Comparison of ENCODE assay signal across 1 mouse cellular context in the genomic region with DNA sequence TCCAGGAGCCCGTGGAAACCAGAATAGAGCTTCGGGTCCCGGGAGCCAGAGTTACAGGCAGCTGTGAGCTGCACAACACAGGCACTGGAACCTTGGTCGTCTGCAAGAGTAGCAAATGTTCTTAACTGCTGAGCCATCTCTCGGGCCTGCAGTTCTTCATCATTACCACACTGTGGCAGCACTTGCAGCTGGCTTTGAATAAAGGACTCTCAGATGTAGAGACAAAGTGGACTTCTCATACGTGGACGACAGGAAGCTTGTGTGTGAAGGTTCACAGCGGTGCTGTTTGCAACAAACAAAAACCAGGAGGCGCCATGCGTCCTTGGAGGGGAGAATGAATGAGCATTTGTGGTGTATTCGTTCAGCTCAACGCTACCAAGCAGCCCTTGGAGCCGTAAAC.
TF ChIP-seq lines count a peak whose summit lies in the region.

No protein-coding gene starts in this region.

TF ChIP-seq in CH12.LX, 34 proteins besides CTCF, POLR2A, EP300 and RAD21:
- TF ChIP-seq KAT2A (IDR thresholded peaks at IDR 0.05; ENCODE audit: insufficient replicate concordance, low read length) (no peak), CHD2 (IDR thresholded peaks at IDR 0.05; ENCODE audit: low read length) (no peak), NELFE (IDR thresholded peaks at IDR 0.05; ENCODE audit: low read depth, low read length) (peak; percentile 43; the same call in 1 of the 2 replicates), UBTF (IDR thresholded peaks at IDR 0.05; ENCODE audit: low read depth, low read length) (no peak), SMC3 (IDR thresholded peaks at IDR 0.05; ENCODE audit: low read depth, low read length) (peak; percentile 98), JUN (IDR thresholded peaks at IDR 0.05; ENCODE audit: insufficient read depth, low read depth, low read length) (no peak), ZMIZ1 (IDR thresholded peaks at IDR 0.05; ENCODE audit: low read depth, low read length) (no peak), ZC3H11A (IDR thresholded peaks at IDR 0.05; ENCODE audit: low read depth, low read length) (peak; percentile 88), IRF4 (IDR thresholded peaks at IDR 0.05; ENCODE audit: low read depth, low read length) (peak; percentile 58; the same call in 1 of the 2 replicates), MYC (IDR thresholded peaks at IDR 0.05; ENCODE audit: low read depth, low read length) (peak; percentile 47; the same call in 1 of the 2 replicates), ETS1 (conservative IDR thresholded peaks at IDR 0.05; ENCODE audit: low read depth, low read length) (no peak)
